Mouse (Mus musculus): ENCODE results near the gene Ank2. TPM values are rescaled to one million over a fixed set of nuclear protein-coding genes. Genes with fewer than 3 reads are reported as not detected.

Ank2 gene
- total RNA-seq, 1 experiment from 2014 or later, result not detected

DNA sequence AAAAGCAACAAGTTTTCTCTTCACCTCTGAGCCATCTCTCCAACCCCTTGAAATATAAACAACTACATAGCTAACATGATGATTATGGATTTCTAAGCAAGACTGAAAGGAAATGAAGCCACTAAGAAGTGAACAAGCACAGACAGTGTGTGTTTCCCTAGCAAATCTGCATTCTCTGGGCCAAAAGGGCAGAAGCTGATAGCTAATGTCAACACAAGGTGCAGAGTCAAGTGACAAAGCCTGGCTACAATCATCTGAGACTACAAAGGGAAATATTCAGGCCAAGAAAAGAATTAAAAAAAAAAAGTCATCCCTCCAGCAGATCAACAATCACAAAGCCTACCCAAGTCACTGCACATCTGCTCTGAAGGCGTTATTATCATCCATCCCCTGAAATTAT, 330.0 kb downstream of the Ank2 start:
- ATAC-seq (replicated peaks; ENCODE audit: insufficient number of reproducible peaks, low FRiP score, low TSS enrichment, poor library complexity, severe bottlenecking), result no peak

DNA sequence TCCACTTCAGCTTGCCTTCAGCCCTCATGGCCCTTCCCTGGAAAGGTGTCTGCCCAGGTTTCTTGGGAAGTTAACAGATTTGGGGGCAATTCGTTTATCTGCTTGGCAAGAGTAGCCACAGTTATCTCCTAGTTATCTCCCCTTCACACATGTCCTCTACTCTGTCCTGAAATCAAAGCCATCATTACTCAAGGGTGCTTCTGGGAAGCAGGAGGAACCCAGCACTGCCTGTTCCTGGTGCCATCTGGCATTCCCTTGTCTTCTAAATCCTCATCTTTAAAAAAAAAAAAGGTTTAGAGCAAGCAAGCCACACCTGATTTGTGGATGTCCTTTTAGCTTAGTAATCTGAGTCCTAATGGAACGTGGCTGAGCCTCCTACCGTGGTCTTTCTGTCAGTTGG, 335.4 kb downstream of the Ank2 start:
- ATAC-seq (replicated peaks; ENCODE audit: insufficient number of reproducible peaks, low FRiP score, low TSS enrichment, poor library complexity, severe bottlenecking), result no peak

DNA sequence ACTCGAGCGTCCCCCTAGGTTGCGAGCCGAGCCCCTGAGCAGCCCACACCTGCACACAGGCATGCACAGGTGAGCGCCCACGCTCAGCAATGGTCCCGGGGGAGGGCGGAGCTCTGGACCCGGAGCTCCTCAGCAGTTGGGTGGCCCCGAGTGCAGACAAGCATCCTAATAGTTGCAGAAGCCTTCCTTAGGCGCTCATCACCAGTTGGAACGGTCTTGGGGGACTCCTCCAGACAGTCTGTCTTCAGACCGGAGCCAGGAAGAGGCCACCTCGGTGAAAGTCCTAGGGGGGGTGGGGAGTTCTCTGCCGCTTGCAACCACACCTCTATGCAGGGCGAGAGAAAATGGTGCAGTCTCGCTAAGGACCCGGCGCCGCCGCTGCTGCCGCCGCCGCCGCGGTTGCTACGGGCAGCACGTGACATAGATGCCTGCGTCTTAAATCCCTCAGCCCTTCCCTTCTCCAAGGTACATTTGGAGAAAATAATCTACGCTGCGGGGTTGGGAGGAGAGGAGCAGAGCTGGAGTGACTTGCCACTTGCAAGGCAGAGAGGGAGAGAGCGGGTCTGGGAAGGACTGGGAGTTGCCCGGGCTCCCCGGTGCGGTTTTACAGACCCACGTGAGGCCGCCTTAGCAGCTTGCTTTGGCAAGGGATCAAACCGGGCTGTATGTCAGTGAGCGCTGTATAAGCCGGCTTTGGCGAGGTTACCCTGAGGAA, 337.0 kb downstream of the Ank2 start:
- no peak for ATAC-seq (replicated peaks; ENCODE audit: insufficient number of reproducible peaks, low FRiP score, low TSS enrichment, poor library complexity, severe bottlenecking)

DNA sequence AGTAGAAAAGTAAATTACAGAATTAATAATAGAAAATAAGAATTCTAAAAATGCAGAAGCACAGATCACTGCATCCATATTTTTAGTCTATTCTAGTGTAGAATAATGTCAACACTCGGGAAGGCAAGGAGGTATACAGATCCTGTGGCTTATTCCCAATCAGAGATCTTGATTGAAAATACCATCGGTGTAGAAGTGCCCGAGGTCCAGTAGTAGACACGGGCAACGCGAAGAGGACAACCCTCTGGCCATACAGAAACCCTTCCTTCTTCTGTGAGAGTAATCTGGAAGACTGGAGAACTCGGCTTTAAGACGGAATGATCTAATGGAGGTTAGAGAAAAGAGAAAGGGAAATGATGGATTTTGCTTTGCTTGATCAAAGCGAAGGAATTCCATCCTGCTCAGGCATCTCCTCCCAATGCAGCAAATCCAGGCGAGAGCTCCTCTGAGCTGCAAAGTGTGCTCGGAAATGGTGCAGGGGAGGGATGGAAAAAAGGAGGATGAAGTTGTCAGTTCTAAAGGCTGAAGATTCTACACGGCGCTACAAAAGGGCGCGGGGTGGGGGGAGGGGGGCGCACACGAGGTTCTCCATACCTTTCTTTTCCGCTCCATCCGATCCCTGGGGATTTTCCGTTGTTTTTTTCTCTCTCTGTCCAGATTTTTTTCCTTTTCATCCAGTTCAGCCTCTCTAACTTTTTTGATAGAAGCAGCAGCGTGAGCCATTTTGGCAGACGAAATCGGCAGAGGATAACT, 337.9 kb downstream of the Ank2 start:
- ATAC-seq (replicated peaks; ENCODE audit: insufficient number of reproducible peaks, low FRiP score, low TSS enrichment, poor library complexity, severe bottlenecking), result no peak

DNA sequence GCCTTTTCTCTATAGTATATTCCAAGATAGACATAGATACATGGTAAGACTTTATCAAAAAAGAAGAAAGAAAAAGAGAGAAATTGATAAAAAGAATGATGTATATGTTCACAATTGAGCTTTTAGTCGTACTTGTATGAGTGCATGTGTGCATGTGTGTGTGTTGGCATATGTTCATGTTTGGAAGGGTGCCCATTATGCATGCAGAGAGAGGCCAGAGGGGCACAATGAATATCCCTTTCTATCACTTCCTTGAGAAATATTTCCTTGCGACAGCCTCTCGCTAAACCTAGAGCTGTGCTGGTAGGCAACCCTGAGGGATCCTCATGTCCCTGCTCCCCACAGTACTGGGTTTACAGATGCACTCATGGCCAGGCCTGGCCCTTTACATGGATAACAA, 341.4 kb downstream of the Ank2 start:
- no peak for ATAC-seq (replicated peaks; ENCODE audit: insufficient number of reproducible peaks, low FRiP score, low TSS enrichment, poor library complexity, severe bottlenecking)

DNA sequence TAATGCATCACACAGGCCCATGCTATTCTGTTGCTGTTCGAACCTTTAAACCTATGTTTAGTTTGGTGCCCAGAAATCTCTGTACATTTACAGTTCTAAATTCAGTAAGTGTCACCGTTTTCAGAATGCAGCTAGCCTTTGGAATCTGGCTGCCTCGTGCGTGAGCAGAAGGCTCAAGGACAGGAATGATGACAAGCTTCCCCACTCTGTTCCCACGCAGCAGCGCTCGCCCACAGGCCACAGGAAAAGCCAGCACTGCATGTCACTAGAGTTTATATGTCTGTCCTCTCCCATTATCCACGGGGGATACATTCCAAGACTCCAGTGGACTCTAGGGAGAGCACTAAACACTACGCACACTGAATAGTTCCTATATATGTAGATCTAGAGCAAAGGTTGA, 343.1 kb downstream of the Ank2 start:
- no peak for ATAC-seq (replicated peaks; ENCODE audit: insufficient number of reproducible peaks, low FRiP score, low TSS enrichment, poor library complexity, severe bottlenecking)

DNA sequence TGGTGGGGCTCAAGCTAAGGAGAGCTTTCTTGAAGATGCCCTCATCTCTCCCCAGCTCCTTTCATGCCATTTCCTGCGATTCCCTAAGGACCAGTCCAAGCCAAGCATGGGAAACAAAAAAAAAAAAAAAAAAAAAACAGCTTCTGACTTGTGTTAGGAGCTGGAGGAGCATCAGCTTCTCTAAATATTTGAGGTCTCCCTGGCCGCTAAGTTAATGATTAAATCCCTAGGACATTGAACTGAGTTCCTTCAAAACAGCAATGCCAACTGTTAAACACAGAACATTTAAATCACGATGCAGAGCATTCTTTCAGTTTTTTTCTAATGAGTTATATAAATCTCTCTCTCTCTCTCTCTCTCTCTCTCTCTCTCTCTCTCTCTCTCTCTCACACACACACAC, 345.3 kb downstream of the Ank2 start:
- no peak for ATAC-seq (replicated peaks; ENCODE audit: insufficient number of reproducible peaks, low FRiP score, low TSS enrichment, poor library complexity, severe bottlenecking)

DNA sequence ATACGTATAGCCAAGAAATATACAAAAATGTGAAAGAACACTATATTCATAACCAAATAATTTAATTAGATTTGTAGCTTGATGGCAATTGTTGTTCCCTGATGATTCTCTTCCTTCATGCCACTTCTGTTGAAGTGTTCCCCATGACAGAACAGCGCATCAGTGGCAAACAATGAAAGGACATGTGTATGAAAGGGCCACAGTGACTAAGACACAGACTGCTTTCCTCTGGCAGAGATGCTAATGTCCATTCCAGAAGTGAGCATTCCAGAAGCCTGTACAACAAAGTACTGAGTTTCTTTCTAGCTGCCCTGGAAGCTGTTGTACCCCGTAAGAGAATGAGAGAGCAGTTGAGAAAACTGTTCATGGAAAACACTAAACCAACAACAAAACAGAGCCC, 345.7 kb downstream of the Ank2 start:
- no peak for ATAC-seq (replicated peaks; ENCODE audit: insufficient number of reproducible peaks, low FRiP score, low TSS enrichment, poor library complexity, severe bottlenecking)

DNA sequence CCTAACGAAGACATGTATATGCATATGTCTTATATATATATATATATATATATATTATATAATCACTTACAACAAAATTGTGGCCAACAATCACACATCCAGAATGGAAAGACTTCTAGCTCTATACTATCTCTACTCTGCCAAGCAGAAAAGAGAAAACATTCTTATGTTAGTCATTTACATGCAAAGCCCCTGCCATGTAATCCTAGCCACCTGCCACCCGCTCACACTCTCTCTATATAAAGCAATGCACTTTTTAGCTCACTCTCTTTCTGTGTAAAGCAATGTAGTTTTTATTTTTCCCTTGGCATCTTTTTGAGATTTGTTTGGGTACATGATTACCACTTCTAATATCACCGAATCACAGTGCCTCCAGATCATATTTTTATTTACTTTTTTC, 350.5 kb downstream of the Ank2 start:
- ATAC-seq (replicated peaks; ENCODE audit: insufficient number of reproducible peaks, low FRiP score, low TSS enrichment, poor library complexity, severe bottlenecking), result no peak

DNA sequence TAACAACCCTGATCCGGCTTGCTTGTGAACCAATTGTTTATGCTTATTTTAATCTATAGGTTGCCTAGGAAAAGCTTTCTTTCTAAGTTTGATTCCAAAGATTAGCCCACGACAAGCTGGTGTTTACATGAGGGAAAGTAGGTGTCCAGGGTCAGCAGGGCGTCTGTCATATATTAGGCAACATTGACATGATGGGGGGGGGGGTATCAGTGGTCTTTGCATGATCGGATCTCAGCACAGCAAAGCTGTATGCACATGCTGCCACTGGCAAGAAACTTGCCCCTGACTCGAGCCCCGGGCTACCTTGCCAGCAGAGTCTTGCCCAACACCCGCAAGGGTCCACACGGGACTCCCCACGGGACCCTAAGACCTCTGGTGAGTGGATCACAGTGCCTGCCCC, 358.6 kb downstream of the Ank2 start:
- no peak for ATAC-seq (replicated peaks; ENCODE audit: insufficient number of reproducible peaks, low FRiP score, low TSS enrichment, poor library complexity, severe bottlenecking)

DNA sequence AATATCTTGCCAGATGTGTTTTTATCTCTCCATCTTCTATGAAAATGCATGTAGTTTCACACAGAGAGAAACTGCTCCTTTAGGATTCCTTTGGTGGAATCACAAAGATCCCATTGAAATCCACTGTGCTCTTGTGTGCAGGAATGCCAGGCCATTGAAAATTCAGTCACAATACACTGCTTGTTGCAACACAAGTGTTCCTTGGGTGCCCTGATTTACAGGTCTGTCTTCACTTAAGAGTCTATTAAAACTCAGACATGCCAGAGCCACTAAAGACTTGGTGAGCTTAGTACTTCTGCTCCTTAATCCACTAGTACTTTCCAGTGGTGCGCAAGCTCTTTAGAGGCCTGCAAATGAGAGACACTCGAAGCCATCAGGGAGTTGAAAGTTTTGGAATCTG, 359.5 kb downstream of the Ank2 start:
- no peak for ATAC-seq (replicated peaks; ENCODE audit: insufficient number of reproducible peaks, low FRiP score, low TSS enrichment, poor library complexity, severe bottlenecking)

DNA sequence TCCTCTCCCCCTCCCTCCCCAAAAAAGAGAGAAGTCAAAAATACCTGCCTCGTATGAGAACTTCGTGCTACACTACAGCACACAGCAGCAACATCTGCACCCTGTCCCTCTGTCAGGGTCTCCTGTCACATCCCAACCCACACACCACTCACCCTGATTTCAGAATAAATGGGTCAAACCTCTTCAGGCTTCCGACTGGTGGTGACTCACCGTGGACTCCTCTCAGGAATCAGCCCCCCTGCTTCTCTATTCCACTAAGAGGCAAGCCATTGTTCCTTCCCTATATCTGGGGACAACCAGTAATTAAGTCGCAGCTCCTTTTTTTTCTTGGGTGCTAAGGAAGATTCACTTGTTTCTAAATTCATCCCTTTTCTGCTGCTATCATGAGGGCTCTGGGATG, 361.6 kb downstream of the Ank2 start:
- ATAC-seq (replicated peaks; ENCODE audit: insufficient number of reproducible peaks, low FRiP score, low TSS enrichment, poor library complexity, severe bottlenecking), result no peak

DNA sequence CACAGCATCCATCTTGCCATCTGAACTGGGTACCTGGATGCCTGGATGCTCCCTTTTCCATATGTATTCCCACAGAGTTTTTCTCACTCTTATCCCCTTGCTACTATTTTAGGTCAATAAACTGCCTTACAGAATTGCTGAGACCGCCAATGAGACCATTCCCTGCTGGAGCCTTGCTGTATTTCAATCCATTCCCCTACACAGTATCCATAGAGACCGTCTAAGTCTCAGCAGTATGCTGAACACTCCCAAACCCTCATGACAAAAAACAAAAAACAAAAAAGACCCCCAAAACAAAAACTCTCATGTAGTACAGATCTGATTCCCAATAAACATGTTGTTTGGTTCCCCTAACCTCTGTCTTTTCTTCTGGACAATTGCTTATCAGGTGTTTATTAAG, 365.1 kb downstream of the Ank2 start:
- ATAC-seq (replicated peaks; ENCODE audit: insufficient number of reproducible peaks, low FRiP score, low TSS enrichment, poor library complexity, severe bottlenecking), result no peak

DNA sequence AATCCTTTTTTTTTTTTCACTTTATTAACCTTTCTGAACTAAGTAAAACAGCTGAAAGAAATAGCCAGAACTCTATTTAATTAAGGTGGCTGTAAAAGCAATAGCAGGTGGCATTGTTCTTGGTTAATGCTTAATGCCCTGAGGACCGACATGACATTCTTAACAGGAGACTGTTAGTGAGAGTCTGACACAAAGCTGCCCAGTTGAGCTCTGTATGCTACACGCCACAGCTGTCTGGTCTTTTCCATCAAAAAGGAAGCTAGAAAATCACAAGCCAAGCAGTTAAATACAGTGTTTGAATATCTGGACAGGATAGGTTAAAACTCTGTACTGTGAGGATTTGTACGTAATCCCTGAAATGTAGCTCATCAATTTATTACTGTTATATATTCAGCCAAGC, 368.1 kb downstream of the Ank2 start:
- no peak for ATAC-seq (replicated peaks; ENCODE audit: insufficient number of reproducible peaks, low FRiP score, low TSS enrichment, poor library complexity, severe bottlenecking)

DNA sequence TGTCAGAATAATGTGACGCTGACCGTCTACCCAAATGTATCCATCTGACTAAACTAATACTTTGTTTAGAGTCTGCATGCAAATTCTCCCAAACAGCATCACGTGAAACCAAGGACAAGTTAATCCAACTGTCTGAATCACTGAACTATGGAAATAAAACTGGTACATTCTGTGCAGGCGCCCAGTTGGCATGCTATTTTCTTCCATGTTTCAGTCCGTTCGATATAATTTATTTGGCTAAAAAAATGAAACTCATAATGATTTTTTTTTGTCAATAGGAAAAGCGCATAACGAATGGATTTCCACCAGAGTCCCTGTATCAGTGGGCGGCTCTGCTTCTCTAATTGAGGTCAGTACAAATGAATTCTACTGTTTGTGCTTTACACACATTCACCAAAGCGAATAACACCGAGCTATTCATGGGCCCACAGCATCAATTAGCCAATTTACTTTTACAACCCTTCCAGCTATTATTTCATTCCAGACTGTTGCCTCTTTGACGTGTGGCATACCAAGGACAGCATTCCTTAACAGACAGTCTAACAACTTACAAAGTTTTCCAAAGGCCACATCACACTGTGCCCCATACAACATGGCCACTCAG, 368.9 kb downstream of the Ank2 start:
- ATAC-seq (replicated peaks; ENCODE audit: insufficient number of reproducible peaks, low FRiP score, low TSS enrichment, poor library complexity, severe bottlenecking), result no peak

DNA sequence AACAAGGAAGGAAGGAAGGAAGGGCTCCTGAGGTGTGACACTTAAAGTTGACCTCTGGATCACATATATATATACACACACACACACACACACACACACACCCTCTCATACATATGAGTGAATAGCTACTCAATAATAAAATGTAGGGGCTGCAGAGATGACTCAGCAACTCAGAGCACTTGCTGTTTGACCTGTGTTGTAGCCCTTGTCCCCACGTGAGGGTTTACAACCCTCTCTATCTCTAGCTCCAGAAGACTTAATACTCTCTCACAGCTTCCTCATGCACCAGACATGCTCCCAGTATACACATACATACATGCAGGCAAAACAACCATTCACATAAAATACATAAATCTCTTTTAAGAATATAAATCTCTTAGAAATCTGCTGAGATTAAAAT, 369.4 kb downstream of the Ank2 start:
- no peak for ATAC-seq (replicated peaks; ENCODE audit: insufficient number of reproducible peaks, low FRiP score, low TSS enrichment, poor library complexity, severe bottlenecking)

DNA sequence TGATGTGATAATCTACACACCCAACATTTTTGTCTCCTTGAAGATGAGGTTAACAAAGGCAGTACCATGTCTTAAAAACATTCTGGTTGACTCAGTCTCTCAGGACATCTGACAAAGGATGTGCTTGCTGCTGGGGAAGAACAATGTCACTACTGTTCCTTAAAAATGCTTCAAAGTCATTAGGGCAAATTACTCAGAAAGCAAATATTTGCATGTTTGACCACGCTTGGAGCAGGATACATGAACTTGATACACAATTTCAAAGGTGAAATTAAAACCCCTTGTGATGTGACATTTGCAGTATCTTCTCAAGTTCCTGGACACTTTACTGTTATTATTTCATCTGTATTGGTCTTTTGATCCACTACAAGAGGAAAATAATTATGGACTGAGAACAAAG, 371.5 kb downstream of the Ank2 start:
- ATAC-seq (replicated peaks; ENCODE audit: insufficient number of reproducible peaks, low FRiP score, low TSS enrichment, poor library complexity, severe bottlenecking), result no peak

DNA sequence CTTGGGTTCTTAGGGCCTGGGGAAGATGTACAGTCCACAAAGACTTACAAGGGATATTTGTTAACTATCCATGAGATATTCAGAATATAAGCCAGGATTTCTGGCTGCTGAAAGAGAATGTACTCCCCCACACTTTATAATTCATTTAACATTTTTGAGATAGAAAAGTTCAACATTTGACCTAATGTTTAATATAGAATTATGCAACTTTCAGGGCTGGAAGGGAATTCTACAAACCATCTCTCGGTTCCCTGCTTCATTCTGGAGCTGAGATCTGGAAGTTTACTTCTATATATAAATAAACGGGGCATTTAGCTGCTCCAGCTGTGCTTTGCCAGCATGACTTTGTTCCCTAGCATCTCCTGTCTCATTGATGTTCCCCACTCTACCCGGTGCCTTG, 372.9 kb downstream of the Ank2 start:
- no peak for ATAC-seq (replicated peaks; ENCODE audit: insufficient number of reproducible peaks, low FRiP score, low TSS enrichment, poor library complexity, severe bottlenecking)

DNA sequence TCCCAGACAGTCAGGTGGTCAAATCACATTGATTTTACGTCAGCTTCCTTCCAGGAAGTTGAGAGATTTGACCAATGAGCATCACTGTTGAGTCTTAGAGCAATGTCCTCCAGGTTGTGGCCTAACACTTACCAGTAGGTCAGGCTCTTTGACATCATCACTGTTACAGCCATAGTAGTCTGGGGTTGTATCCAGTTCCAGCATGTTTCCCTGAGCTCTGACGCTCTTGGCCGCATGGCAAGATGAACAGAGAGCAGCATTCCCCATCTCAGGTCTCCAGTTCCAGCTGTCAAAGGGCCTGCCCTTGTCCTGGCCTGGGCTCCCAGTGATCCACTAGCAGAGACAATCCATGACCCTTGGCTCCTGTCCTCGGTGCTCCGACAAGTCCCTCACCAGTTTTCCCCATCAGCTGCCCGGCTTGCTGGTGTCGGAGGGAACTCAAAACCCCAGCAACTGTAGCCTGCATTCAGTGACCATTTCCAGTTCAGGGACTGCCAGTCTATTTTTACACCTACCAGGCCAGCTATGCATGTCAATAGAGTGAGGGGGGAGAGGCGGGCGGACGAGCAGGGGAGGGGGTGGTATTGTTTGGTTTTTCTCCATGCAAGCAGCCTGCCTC, 374.7 kb downstream of the Ank2 start:
- ATAC-seq (replicated peaks; ENCODE audit: insufficient number of reproducible peaks, low FRiP score, low TSS enrichment, poor library complexity, severe bottlenecking), result no peak

DNA sequence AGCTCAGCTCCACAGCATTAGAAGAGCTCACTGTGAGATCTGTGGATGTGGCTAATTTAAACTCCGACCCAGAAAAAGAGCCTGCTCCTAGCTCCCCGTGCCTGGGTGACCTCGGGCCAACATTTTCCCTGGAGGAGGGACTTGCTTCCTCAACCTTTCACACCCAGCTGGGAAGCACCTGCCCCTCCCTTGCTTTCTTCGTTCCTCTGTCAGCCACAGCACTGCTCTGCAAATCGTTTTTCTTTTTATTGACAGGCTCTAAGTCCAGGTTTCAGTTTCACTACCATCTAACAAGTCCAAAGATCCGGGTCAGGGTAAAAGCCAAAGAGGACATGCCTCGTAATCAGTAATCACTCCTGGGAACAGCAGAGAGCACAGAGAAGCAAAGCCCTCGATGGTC, 375.8 kb downstream of the Ank2 start:
- no peak for ATAC-seq (replicated peaks; ENCODE audit: insufficient number of reproducible peaks, low FRiP score, low TSS enrichment, poor library complexity, severe bottlenecking)

Measured in monocyte, adult 5-6 weeks (primary cell).